Mouse (Mus musculus) heart, postnatal 0 days (tissue): ENCODE data around the gene Tgm2.

Experiments
- CTCF ChIP-seq: IDR thresholded peaks from 2 replicates; pipeline ENCODE4 v1.5.1; 2016; ENCODE audit warnings: antibody characterized with exemption, control low read depth, low read depth
- EP300 ChIP-seq: IDR thresholded peaks from 2 replicates; pipeline ENCODE4 v1.6.1; 2016; ENCODE audit warnings: antibody characterized with exemption, low read depth

DNA sequence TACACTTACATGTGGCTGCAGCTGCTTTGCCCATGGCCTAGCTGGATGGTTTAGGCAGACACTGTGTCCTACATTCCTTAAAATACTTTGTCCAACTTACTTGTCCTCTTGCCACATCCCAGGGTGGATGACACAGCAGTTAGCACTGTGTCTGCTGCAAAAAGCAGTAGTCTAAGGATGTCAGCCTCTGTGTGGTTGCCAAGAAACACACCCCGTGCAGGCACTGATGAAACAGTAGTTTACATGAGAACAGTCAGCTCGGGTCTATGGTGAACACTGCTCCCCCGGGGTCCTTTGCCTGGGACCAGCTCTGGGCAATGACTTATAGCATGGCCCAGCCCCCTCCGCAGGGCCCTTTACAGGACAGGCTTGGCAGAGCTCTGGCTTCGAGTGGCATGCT is 52.9 kb downstream of the Tgm2 start:
- no peak for TF ChIP-seq CTCF
- no peak for TF ChIP-seq EP300
